Comparison of ENCODE assay signal across 8 mouse cellular contexts in the genomic region with DNA sequence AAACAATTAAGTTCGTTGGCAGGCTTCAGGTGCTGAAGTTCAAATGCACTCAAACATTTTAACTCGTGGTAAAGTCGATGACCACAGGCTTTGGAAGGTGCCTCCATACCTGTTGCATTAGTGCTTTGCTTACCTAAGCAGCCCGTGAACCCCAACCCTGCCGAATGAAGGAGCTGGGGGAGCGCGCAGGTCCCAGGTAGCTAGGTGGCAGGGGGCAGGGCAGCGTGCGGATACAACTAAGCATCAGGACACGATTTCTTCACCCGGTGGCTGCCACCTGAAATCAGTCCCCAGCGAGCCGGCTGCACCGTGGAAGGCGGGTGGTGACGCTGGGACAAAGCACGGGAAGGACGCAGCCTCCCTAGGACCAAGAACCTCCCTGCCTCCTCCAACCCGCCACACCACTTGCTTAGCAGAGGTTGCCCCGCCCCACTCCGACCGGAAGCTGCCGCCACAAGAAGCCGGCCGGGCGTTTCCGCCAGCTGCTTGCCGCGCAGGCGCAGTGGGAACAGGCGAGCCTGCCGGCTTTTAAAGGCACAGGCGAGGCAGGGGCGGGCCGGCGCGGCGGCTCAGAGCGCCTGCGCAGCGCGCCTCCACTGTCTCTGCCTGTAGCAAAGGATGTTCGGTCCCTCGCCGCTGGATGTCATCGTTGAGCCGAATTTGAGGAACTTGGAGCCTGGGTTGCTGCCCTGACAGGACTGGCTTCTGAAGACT. TPM values are rescaled to one million over a fixed set of nuclear protein-coding genes. Genes with fewer than 3 reads are reported as not detected.
DNase-seq lines count a peak whose midpoint lies in the region; ATAC-seq lines count a peak whose summit lies in the region.

No protein-coding gene starts in this region.

- peak overlapping the region; percentile 73 for H3K27ac ChIP-seq in hindbrain, embryonic 16.5 days (ENCODE audit: low read depth, low read length)
- H3K27ac ChIP-seq in macrophage: peak overlapping the region; percentile 19; the same call in 1 of the 2 replicates

- peak overlapping the region; percentile 85 for H3K4me3 ChIP-seq in hindbrain, embryonic 16.5 days (ENCODE audit: low read length)
- H3K4me3 ChIP-seq in macrophage (ENCODE audit: inconsistent target): peak overlapping the region; percentile 90

- peak; percentile 96 for ATAC-seq in hindbrain, embryonic 16.5 days

- DNase-seq in WW6 (ENCODE audit: low read depth, low spot score): peak; percentile 95
- peak; percentile 93 to 98 for DNase-seq in cerebellum, postnatal 4 days (ENCODE audit: low spot score in 2 of 2)
- peak; percentile 98 for DNase-seq in gastrocnemius, adult 18-20 months (ENCODE audit: low spot score)
- peak; percentile 97 to 99 for DNase-seq in left cerebral cortex, adult 18-20 months (ENCODE audit: low spot score in 2 of 2)
- peak; percentile 99 for DNase-seq in right cerebral cortex, adult 18-20 months
- DNase-seq in urinary bladder, postnatal 10 days (ENCODE audit: low spot score): peak; percentile 84

- WGBS in hindbrain, embryonic 16.5 days: under 1% methylated on average over 46 of the region's 47 CpGs
- WGBS in macrophage (ENCODE audit: missing documents): under 1% methylated on average over 44 of the region's 47 CpGs

- no peaks in the 10 kb centered on the region for H3K9me3 ChIP-seq in hindbrain, embryonic 16.5 days (ENCODE audit: control insufficient read depth, low read length)

- H3K36me3 ChIP-seq in hindbrain, embryonic 16.5 days (ENCODE audit: control insufficient read depth, insufficient read depth, low read length): peaks cover 19% of the 10 kb centered on the region
- peaks cover 22% of the 10 kb centered on the region for H3K36me3 ChIP-seq in macrophage (ENCODE audit: inconsistent target)

- H3K27me3 ChIP-seq in hindbrain, embryonic 16.5 days (replicated peaks; ENCODE audit: control insufficient read depth, insufficient read depth, low read length): no peaks in the 10 kb centered on the region

- H3K4me1 ChIP-seq in hindbrain, embryonic 16.5 days (ENCODE audit: control insufficient read depth, insufficient read depth, low read depth, low read length): peaks cover 30% of the 10 kb centered on the region

- peak overlapping the region; percentile 78 for H3K9ac ChIP-seq in hindbrain, embryonic 16.5 days (ENCODE audit: low read depth, low read length)

- peak overlapping the region; percentile 85 for H3K4me2 ChIP-seq in hindbrain, embryonic 16.5 days (ENCODE audit: low read length)

- H3K79me2 ChIP-seq in macrophage (ENCODE audit: inconsistent target): peaks cover 32% of the 10 kb centered on the region

RNA-seq across cellular contexts. Expression of gene Lig4, which starts 1.4 kb away (rescaled TPM):
- total RNA-seq in gastrocnemius, adult 18-20 months (2021): 1 to 10 TPM; 4.5 to 5.3 TPM
- 10.3 and 12.0 TPM in 2 replicates for polyA plus RNA-seq in hindbrain, embryonic 16.5 days (2015; fragmentation: Nextera tagmentation; extraction: Ambion mirVana)
- total RNA-seq in left cerebral cortex, adult 18-20 months (2021): 10 to 100 TPM; 11.6 to 11.9 TPM
- 1 to 10 TPM in 18 of 26 experiments, under 1 TPM in 8; 0.34 to 5.2 (median 1.5) TPM for total RNA-seq in macrophage (2018; cell fraction: chromatin; rRNA removed)
- total RNA-seq in macrophage (2018; cell fraction: cytosol; rRNA removed): 1 to 10 TPM; 1.3 to 4.1 (median 3.2) TPM
- total RNA-seq in macrophage (2018; cell fraction: nucleus; rRNA removed): 1 to 10 TPM; 1.1 to 7.4 (median 2.3) TPM
- polyA plus RNA-seq in macrophage (2018): 2.8 to 4.0 TPM (median 3.8 TPM) in 3 replicates

RNA-seq across cellular contexts. Expression of gene Abhd13, which starts 1.5 kb away (rescaled TPM):
- total RNA-seq in gastrocnemius, adult 18-20 months (2021): 1 to 10 TPM; 6.3 to 6.4 TPM
- 12.6 and 13.7 TPM in 2 replicates for polyA plus RNA-seq in hindbrain, embryonic 16.5 days (2015; fragmentation: Nextera tagmentation; extraction: Ambion mirVana)
- 10 to 100 TPM; 25.7 to 27.0 TPM for total RNA-seq in left cerebral cortex, adult 18-20 months (2021)
- total RNA-seq in macrophage (2018; cell fraction: chromatin; rRNA removed): 10 to 100 TPM in 16 of 26 experiments, 1 to 10 TPM in 10; 4.4 to 20.4 (median 11.7) TPM
- 10 to 100 TPM; 13.0 to 19.4 (median 15.5) TPM for total RNA-seq in macrophage (2018; cell fraction: cytosol; rRNA removed)
- total RNA-seq in macrophage (2018; cell fraction: nucleus; rRNA removed): 10 to 100 TPM in 22 of 26 experiments, 1 to 10 TPM in 4; 7.5 to 28.4 (median 18.0) TPM
- polyA plus RNA-seq in macrophage (2018): 10.5 to 13.8 TPM (median 12.7 TPM) in 3 replicates

RNA-seq across cellular contexts. Expression of gene Tnfsf13b, which starts 30.2 kb away (rescaled TPM):
- total RNA-seq in gastrocnemius, adult 18-20 months (2021): 1 to 10 TPM in 1 of 2 experiments, under 1 TPM in 1; 0.76 to 1.0 TPM
- polyA plus RNA-seq in hindbrain, embryonic 16.5 days (2015; fragmentation: Nextera tagmentation; extraction: Ambion mirVana): 0.22 and 0.61 TPM in 2 replicates
- total RNA-seq in left cerebral cortex, adult 18-20 months (2021): 1 to 10 TPM; 2.8 to 3.7 TPM
- 1 to 10 TPM in 25 of 26 experiments, under 1 TPM in 1; 0.67 to 6.9 (median 3.1) TPM for total RNA-seq in macrophage (2018; cell fraction: chromatin; rRNA removed)
- total RNA-seq in macrophage (2018; cell fraction: cytosol; rRNA removed): 1 to 10 TPM in 14 of 26 experiments, under 1 TPM in 12; 0.29 to 3.6 (median 1.7) TPM
- 1 to 10 TPM; 1.1 to 7.9 (median 3.1) TPM for total RNA-seq in macrophage (2018; cell fraction: nucleus; rRNA removed)
- 0.35 to 0.56 TPM (median 0.37 TPM) in 3 replicates for polyA plus RNA-seq in macrophage (2018)

Comparison
In these comparisons a context has a peak if more than half of its experiments do, and no peak if none do; other contexts are left out.
1. Peak in every context shown above with its lines: DNase-seq, ATAC-seq, H3K4me3 ChIP-seq and H3K27ac ChIP-seq.